Mouse (Mus musculus) heart, postnatal 25 days (tissue): ENCODE results near the gene Olfr648. TPM values are rescaled to one million over a fixed set of nuclear protein-coding genes. Genes with fewer than 3 reads are reported as not detected.

Experiments used
- total RNA-seq, 2 experiments: library from RNA; stranded (reverse); gene quantifications; 2 replicates each; pipeline ENCODE4 v1.2.3; 2021

Gene Olfr648
- total RNA-seq, 2 experiments from 2014 or later = not detected

Other genes starting within 250 kb of the Olfr648 start
- gene Olfr632, start 249.0 kb downstream of the Olfr648 start, total RNA-seq = not detected
- gene Olfr633, start 239.0 kb downstream of the Olfr648 start, total RNA-seq = not detected
- gene Olfr635, start 212.2 kb downstream of the Olfr648 start, total RNA-seq = not detected
- gene Olfr638, start 184.6 kb downstream of the Olfr648 start, total RNA-seq = not detected
- gene Olfr639, start 166.1 kb downstream of the Olfr648 start, total RNA-seq = not detected
- gene Olfr640, start 157.8 kb downstream of the Olfr648 start, total RNA-seq = not detected
- not detected for gene Olfr641, start 147.9 kb downstream of the Olfr648 start, total RNA-seq
- not detected for gene Olfr642, start 130.7 kb downstream of the Olfr648 start, total RNA-seq
- not detected for gene 4930516K23Rik, start 121.9 kb downstream of the Olfr648 start, total RNA-seq
- gene Olfr644, start 111.5 kb downstream of the Olfr648 start, total RNA-seq = not detected
- not detected for gene Olfr645, start 97.9 kb downstream of the Olfr648 start, total RNA-seq
- not detected for gene Olfr646, start 78.5 kb downstream of the Olfr648 start, total RNA-seq
- gene Ubqln5, start 53.6 kb downstream of the Olfr648 start, total RNA-seq = not detected
- not detected for gene Olfr643, start 46.0 kb downstream of the Olfr648 start, total RNA-seq
- gene Ubqln3, start 40.1 kb downstream of the Olfr648 start, total RNA-seq = not detected
- not detected for gene Ubqlnl, start 32.8 kb downstream of the Olfr648 start, total RNA-seq
- not detected for gene Olfm5, start 18.6 kb downstream of the Olfr648 start, total RNA-seq
- not detected for gene Olfr649, start 12.6 kb upstream of the Olfr648 start, total RNA-seq
- under 1 TPM; 0.47 to 0.73 TPM for gene Trim6, start 35.4 kb upstream of the Olfr648 start, total RNA-seq
- 1 to 10 TPM; 3.9 to 4.1 TPM for gene Trim34a, start 61.1 kb upstream of the Olfr648 start, total RNA-seq
- gene Trim5, start 104.7 kb upstream of the Olfr648 start, total RNA-seq = 1 to 10 TPM; 2.2 to 2.3 TPM
- 1 to 10 TPM; 5.7 to 6.3 TPM for gene Trim12a, start 132.1 kb upstream of the Olfr648 start, total RNA-seq
- gene Trim34b, start 146.1 kb upstream of the Olfr648 start, total RNA-seq = under 1 TPM; 0.39 to 0.48 TPM
- gene Trim12c, start 170.0 kb upstream of the Olfr648 start, total RNA-seq = 1 to 10 TPM; 5.0 to 5.2 TPM
- not detected for gene Trim30b, start 186.5 kb upstream of the Olfr648 start, total RNA-seq
- not detected for gene Trim30c, start 217.4 kb upstream of the Olfr648 start, total RNA-seq